Mouse (Mus musculus) liver, postnatal 0 days (tissue): ENCODE measurements around the gene Mxra8. TPM values are rescaled to one million over a fixed set of nuclear protein-coding genes. Genes with fewer than 3 reads are reported as not detected.

Source experiments
- ATAC-seq: fragments of 200-750 bp; cut with Nextera tagmentation; 2 replicates; pipeline ENCODE4 v1.8.0; 2017; ENCODE audit warnings: mild to moderate bottlenecking, moderate library complexity
- DNase-seq: peaks from one replicate; pipeline ENCODE4 v3.0.0-alpha.2; 2016
- H3K27ac ChIP-seq: fragments of 300-500 bp; sonication (generic); 2 replicates; pipeline ENCODE4 v1.5.1; 2014; ENCODE audit warnings: antibody characterized with exemption, moderate library complexity, mild to moderate bottlenecking, low read depth
- H3K27me3 ChIP-seq: fragments of 300-500 bp; sonication (generic); 2 replicates; pipeline ENCODE4 v1.6.1; 2014; ENCODE audit warnings: low read length, control low read depth, mixed read lengths; ENCODE audit not compliant: insufficient read depth
- H3K36me3 ChIP-seq: fragments of 300-500 bp; sonication (generic); replicated peaks from 2 replicates; pipeline ENCODE4 v1.6.1; 2014; ENCODE audit warnings: mild to moderate bottlenecking, control low read depth, low read length, moderate library complexity, mixed read lengths; ENCODE audit not compliant: insufficient read depth
- H3K4me1 ChIP-seq: fragments of 300-500 bp; sonication (generic); 2 replicates; pipeline ENCODE4 v1.6.1; 2014; ENCODE audit warnings: antibody characterized with exemption, mild to moderate bottlenecking, control low read depth; ENCODE audit not compliant: insufficient read depth
- H3K4me2 ChIP-seq: fragments of 300-500 bp; sonication (generic); 2 replicates; pipeline ENCODE4 v1.6.1; 2014; ENCODE audit warnings: low read depth, mild to moderate bottlenecking, low read length, moderate library complexity, mixed read lengths
- H3K4me3 ChIP-seq: fragments of 300-500 bp; sonication (generic); 2 replicates; pipeline ENCODE4 v1.5.1; 2014; ENCODE audit warnings: low read depth, low read length
- H3K9ac ChIP-seq: fragments of 300-500 bp; sonication (generic); replicated peaks from 2 replicates; pipeline ENCODE4 v1.6.1; 2014; ENCODE audit warnings: mild to moderate bottlenecking, moderate library complexity
- H3K9me3 ChIP-seq: fragments of 300-500 bp; sonication (generic); 2 replicates; pipeline ENCODE4 v1.6.1; 2016; ENCODE audit warnings: mild to moderate bottlenecking, control low read depth, low read length, mixed read lengths
- CTCF ChIP-seq: sonication (generic); IDR thresholded peaks from 2 replicates; pipeline ENCODE4 v1.5.1; 2016; ENCODE audit warnings: antibody characterized with exemption, low read depth
- EP300 ChIP-seq: IDR thresholded peaks from 2 replicates; pipeline ENCODE4 v1.6.1; 2016; ENCODE audit warnings: antibody characterized with exemption, low read depth, mild to moderate bottlenecking
- WGBS: fragments of 180-500 bp; shearing (Covaris S2); extraction: QIAGEN DNeasy Blood & Tissue Kit; methylation state at CpG from one replicate; pipeline ENCODE4 v1.1.7; 2014; ENCODE audit not compliant: insufficient replicate concordance; 5-methylcytosine and 5-hydroxymethylcytosine counted together
- polyA plus RNA-seq: library from polyadenylated mRNA; unstranded; fragments of >200 nt; fragmentation: Nextera tagmentation; extraction: Ambion mirVana; gene quantifications from 2 replicates; pipeline ENCODE4 v1.2.1, GENCODE M21; 2015

Mxra8 gene
- polyA plus RNA-seq, 1 experiment from 2014 or later: 14.4 TPM

DNA sequence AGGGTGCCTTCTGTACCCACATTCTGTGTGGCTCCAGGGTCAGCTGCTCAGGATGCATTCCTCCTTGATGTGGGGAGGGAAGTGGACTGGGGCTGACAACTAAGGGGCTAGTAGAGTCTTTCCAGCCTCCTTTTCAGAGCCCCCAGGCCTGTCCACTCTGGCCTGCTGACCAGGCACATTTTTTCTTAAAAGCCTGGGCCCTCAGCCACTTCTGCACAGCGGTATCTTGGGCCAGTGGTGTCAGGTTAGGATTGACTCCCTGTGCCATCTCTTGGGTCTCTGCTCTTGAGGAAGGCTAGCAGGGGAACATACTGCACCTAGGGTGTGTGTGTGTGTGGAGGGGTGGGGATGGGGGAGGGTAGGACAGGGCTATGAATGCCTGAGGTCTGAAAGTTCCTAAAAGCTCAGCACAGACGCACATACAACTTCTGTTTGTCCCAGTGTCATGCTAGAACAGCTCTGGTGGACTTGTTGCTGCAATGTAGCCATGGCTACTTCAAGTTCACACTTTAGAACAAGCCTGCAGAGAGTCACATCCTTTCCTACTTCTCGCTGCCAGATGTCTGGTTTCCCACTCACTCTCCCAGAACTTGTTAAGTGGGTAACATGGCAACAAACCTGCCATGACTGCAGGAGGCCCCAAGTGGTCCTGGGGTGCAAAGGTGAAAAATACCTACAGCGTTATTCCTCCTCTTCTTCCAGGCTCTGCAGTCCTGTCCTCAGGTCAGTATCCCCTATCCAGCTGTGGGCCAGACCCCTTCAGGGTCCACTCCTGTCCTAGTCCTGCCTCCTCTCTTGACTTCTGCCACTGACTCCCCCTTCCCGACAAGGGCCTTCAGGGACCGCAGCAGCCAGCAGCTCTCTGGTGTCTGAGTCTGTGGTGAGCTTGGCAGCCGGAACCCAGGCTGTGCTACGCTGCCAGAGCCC, 859 bp downstream of the Mxra8 start:
- Histone ChIP-seq H3K36me3 (no peaks in the 10 kb centered on the region), H3K27ac (peak overlapping the region; percentile 58; the same call in 1 of the 2 replicates), H3K4me1 (peaks cover 15% of the 10 kb centered on the region), H3K4me2 (peak overlapping the region; percentile 87), H3K9ac (peak overlapping the region; percentile 52), H3K27me3 (peaks cover 4% of the 10 kb centered on the region; the same call in 1 of the 2 replicates), H3K9me3 (no peaks in the 10 kb centered on the region), H3K4me3 (peak overlapping the region; percentile 53)
- no peak for TF ChIP-seq CTCF
- 20% methylated on average over 8 of the region's 8 CpGs for WGBS
- DNase-seq: no peak
- ATAC-seq: no peak

DNA sequence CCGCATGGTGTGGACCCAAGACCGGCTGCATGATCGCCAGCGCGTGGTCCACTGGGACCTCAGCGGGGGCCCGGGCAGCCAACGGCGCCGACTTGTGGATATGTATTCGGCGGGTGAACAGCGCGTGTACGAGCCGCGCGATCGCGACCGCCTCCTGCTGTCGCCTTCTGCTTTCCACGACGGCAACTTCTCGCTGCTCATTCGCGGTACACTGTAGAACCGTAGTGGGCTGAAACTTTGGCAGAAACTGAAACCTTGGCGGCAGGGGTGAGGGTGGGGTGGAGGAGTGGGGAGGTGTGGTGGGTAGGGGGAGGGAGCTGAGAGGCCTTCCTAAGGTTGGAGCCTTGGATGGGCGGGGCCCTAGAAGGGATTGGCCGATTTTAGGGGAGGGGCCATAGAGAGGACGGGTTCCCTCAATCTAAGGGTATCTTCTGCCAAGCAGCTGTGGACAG, 1.5 kb downstream of the Mxra8 start:
- DNase-seq (peak; percentile 67), ATAC-seq (peak; percentile 74)
- Histone ChIP-seq H3K4me2 (peak overlapping the region; percentile 87), H3K27ac (0 out of 2 replicates have a peak overlapping the region, but pooled peaks have one; percentile 23), H3K9me3 (no peaks in the 10 kb centered on the region), H3K9ac (peak overlapping the region; percentile 52), H3K4me1 (peaks cover 15% of the 10 kb centered on the region), H3K27me3 (peaks cover 4% of the 10 kb centered on the region; the same call in 1 of the 2 replicates), H3K4me3 (peak overlapping the region; percentile 53), H3K36me3 (no peaks in the 10 kb centered on the region)
- TF ChIP-seq EP300 (no peak), CTCF (peak; percentile 57)
- WGBS: under 1% methylated on average over 32 of the region's 32 CpGs

DNA sequence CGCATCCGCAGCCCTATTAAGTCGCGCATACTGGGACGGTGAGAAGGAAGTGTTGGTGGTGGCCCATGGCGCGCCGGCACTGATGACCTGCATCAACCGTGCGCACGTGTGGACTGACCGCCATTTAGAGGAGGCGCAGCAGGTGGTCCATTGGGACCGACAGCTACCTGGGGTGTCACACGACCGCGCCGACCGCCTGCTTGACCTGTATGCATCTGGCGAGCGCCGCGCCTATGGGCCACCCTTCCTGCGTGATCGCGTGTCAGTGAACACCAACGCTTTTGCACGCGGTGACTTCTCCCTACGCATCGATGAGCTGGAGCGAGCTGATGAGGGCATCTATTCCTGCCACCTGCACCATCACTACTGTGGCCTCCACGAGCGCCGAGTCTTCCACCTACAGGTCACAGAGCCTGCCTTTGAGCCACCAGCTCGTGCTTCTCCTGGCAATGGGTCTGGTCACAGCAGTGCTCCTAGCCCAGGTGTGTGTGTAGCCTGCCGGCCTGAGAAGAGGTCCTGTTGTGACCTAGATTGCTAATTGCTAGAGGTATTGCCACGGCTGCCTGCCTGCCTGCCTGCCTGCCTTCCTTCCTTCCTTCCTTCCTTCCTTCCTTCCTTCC, 2.3 kb downstream of the Mxra8 start:
- Histone ChIP-seq H3K9ac (no peak overlapping the region), H3K36me3 (no peaks in the 10 kb centered on the region), H3K4me1 (peaks cover 18% of the 10 kb centered on the region), H3K4me3 (peak overlapping the region; percentile 53; the same call in 1 of the 2 replicates), H3K27ac (no peak overlapping the region), H3K27me3 (peaks cover 4% of the 10 kb centered on the region; the same call in 1 of the 2 replicates), H3K9me3 (no peaks in the 10 kb centered on the region), H3K4me2 (peak overlapping the region; percentile 87)
- 47% methylated on average over 38 of the region's 38 CpGs for WGBS
- TF ChIP-seq CTCF: no peak
- no peak for TF ChIP-seq EP300
- ATAC-seq: no peak
- no peak for DNase-seq

DNA sequence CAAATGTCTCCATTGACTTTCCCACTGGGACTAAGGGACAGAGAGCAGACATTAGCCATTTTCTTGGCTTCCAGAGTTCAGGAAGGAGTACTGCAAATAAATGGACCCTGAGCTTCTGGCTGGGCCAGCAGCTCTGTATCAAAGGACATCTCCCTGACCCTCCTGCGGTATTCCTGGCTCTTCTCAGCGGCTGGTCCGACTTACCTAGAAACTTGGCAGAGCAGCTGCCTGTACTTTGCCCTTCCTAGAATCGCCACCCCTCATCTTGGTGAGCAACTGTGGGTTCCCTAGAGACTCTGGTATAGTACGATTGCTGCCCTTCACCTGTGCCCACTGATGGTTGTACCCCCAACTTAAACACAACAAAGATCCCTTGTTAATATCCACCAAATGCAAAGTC, 3.8 kb downstream of the Mxra8 start:
- no peak for TF ChIP-seq EP300
- TF ChIP-seq CTCF: no peak
- Histone ChIP-seq H3K9me3 (no peaks in the 10 kb centered on the region), H3K4me3 (no peak overlapping the region), H3K27me3 (peaks cover 4% of the 10 kb centered on the region; the same call in 1 of the 2 replicates), H3K4me1 (peaks cover 25% of the 10 kb centered on the region), H3K36me3 (no peaks in the 10 kb centered on the region), H3K4me2 (no peak overlapping the region), H3K27ac (no peak overlapping the region), H3K9ac (no peak overlapping the region)
- WGBS: 76% methylated on average over 5 of the region's 5 CpGs
- DNase-seq: no peak
- no peak for ATAC-seq

DNA sequence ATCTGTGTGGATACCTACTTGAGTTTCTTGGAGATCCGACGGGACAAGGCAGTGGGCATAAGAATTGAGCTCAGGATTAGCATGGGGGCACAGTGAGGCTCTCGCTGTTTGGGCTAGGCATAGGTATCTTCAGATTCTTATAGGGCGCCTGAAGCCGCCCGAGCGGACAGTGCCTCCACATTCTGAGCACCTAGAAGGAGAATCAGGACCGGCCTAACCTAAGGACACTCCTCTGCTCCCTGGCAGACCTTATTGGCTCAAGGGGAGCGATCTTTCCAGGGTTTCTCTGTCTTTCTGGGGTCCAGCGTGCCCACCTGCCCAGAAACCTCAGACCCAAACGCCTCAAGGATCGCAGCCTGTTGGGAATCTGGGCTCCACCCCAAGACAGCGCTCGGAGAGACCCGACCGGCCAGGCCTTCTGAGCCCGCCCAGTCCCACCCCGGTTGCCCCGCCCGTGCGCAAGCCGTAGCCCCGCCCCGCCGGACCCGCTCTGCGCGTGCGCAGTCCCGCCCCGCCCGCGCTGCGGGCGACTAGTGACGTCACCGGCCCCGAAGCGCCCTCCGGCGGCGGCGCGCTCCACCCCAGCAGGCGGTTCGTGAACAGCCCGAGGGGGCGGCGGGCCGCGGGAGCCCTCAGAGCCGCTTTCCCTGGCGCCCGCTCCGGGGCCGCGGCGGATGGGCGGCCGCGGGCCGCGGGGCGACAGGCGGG, 7.5 kb downstream of the Mxra8 start, which contains the start of gene Dvl1:
Gene Dvl1 (plus strand): TSS at position 532 of the 708 bp plus-strand sequence.
- peaks cover 40% of the 10 kb centered on the region for H3K4me1 ChIP-seq
- H3K9ac ChIP-seq: peak within 1 kb of the TSS; percentile 95
- H3K27ac ChIP-seq: peak within 1 kb of the TSS; percentile 80
- H3K36me3 ChIP-seq: no peaks in the 10 kb centered on the region
- H3K4me3 ChIP-seq: peak within 1 kb of the TSS; percentile 73
- TF ChIP-seq EP300 (no peak), CTCF (peak; percentile 59)
- no peaks in the 10 kb centered on the region for H3K9me3 ChIP-seq
- no peaks in the 10 kb centered on the region for H3K27me3 ChIP-seq
- ATAC-seq (peak; percentile 92), DNase-seq (peak; percentile 97)
- peak within 1 kb of the TSS; percentile 95 for H3K4me2 ChIP-seq
- WGBS: 3% methylated on average over 47 of the region's 65 CpGs
